Mouse (Mus musculus): Measurements from ENCODE around the gene Gje1. TPM values are rescaled to one million over a fixed set of nuclear protein-coding genes. Genes with fewer than 3 reads are reported as not detected.

Gje1 gene
- polyA plus RNA-seq, 1 experiment from 2014 or later = not detected

DNA sequence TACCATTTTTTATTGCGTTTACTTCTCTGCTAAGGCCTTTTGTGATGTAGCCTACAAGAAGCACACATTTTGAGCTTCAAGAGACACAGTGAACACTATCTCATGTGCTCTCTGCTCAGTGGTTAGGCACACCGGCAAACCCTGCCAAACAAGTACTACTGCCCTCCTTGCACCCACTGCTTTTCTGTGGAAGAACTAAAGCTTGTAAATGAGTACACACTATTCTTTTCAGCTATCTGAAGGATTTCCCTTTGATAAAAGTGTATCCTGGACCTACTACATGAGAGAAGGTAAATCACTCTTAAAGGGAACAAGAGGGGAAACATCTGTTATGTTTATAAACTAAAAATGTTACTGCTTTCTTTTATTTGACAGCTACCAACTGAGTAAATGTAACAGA is 51.9 kb downstream of the Gje1 start:
- ATAC-seq (ENCODE audit: insufficient read depth, low FRiP score, low read depth) = no peak
- 95% methylated on average over 2 of the region's 2 CpGs for WGBS
- peaks cover 11% of the 10 kb centered on the region for H3K36me3 ChIP-seq
- H3K9me3 ChIP-seq = no peaks in the 10 kb centered on the region
- H3K9ac ChIP-seq = no peak overlapping the region
- H3K27me3 ChIP-seq (replicated peaks) = no peaks in the 10 kb centered on the region
- H3K27ac ChIP-seq = no peak overlapping the region
- H3K4me2 ChIP-seq = no peak overlapping the region
- no peaks in the 10 kb centered on the region for H3K4me1 ChIP-seq
- H3K4me3 ChIP-seq (replicated peaks) = no peak overlapping the region

Other genes with a start within 250 kb of the Gje1 start
- gene Adgrg6, start 172.6 kb downstream of the Gje1 start, polyA plus RNA-seq (2015; fragmentation: Nextera tagmentation; extraction: Ambion mirVana) = 5.0 and 5.2 TPM in 2 replicates
- 86.1 and 90.6 TPM in 2 replicates for gene Vta1, start 12.7 kb downstream of the Gje1 start, polyA plus RNA-seq (2015; fragmentation: Nextera tagmentation; extraction: Ambion mirVana)
- gene Nmbr, start 12.6 kb downstream of the Gje1 start, polyA plus RNA-seq (2015; fragmentation: Nextera tagmentation; extraction: Ambion mirVana) = 0.18 and 0.33 TPM in 2 replicates

Measured in stomach, embryonic 15.5 days (tissue).